In genomic region chr7:50105612-50106321, GRCm38 (mm10) we compare ENCODE assay signal across 13 mouse cellular contexts.
DNase-seq lines count a peak whose midpoint lies in the region; ATAC-seq and TF ChIP-seq lines count a peak whose summit lies in the region.
"Had no signal": no experiment of that assay in that cellular context is flagged by ENCODE, and none has a peak within 500 bp of the region (broad histone marks: within the 10 kb centered on the region; RNA-seq: fewer than 3 reads in every experiment).

No protein-coding gene starts in this region.

- no peaks in the 10 kb centered on the region for H3K9me3 ChIP-seq in midbrain, embryonic 13.5 days
- H3K9me3 ChIP-seq in heart, embryonic 10.5 days = no peaks in the 10 kb centered on the region
- H3K9me3 ChIP-seq: embryonic facial prominence, embryonic 12.5 days had no signal

- 50% methylated on average over 8 of the region's 8 CpGs for WGBS in midbrain, embryonic 13.5 days
- WGBS in heart, embryonic 10.5 days = 52% methylated on average over 8 of the region's 8 CpGs

- peak overlapping the region; percentile 67 for H3K27ac ChIP-seq in layer of hippocampus, adult 2 months
- H3K27ac ChIP-seq in midbrain, embryonic 13.5 days = no peak overlapping the region
- no peak overlapping the region for H3K27ac ChIP-seq in heart, embryonic 10.5 days
- H3K27ac ChIP-seq in left cerebral cortex, adult 2 months = no peak overlapping the region
- H3K27ac ChIP-seq: embryonic facial prominence, embryonic 12.5 days; gastrocnemius, adult 2 months had no signal

- no peaks in the 10 kb centered on the region for H3K36me3 ChIP-seq in midbrain, embryonic 13.5 days
- H3K36me3 ChIP-seq in heart, embryonic 10.5 days = no peaks in the 10 kb centered on the region
- H3K36me3 ChIP-seq: embryonic facial prominence, embryonic 12.5 days had no signal

- intact Hi-C loops in left cerebral cortex, adult 2 months (cut with DNase I) = no loop called here

- peaks cover 4% of the 10 kb centered on the region; the same call in 1 of the 2 replicates for H3K4me1 ChIP-seq in midbrain, embryonic 13.5 days (replicated peaks)
- H3K4me1 ChIP-seq in heart, embryonic 10.5 days = no peaks in the 10 kb centered on the region
- H3K4me1 ChIP-seq: embryonic facial prominence, embryonic 12.5 days had no signal

- DNase-seq in layer of hippocampus, adult 2 months (ENCODE audit: low spot score in 2 of 2) = no peak
- DNase-seq in layer of hippocampus, postnatal 10 days (ENCODE audit: low spot score in 2 of 2) = no peak
- peak; percentile 19 for DNase-seq in brain, embryonic 14.5 days (ENCODE audit: low read depth)
- peak; percentile 13 for DNase-seq in embryo, embryonic 11 days
- DNase-seq in heart, embryonic 10.5 days (ENCODE audit: low spot score) = no peak
- no peak for DNase-seq in left cerebral cortex, adult 2 months (ENCODE audit: extremely low spot score in 1 of 2, low spot score in 2 of 2)
- DNase-seq: cerebellum, adult 9-11 months; gastrocnemius, adult 2 months; heart, postnatal 4 days; right cerebral cortex, postnatal 4 days had no signal

- H3K27me3 ChIP-seq in midbrain, embryonic 13.5 days = no peaks in the 10 kb centered on the region
- H3K27me3 ChIP-seq in heart, embryonic 10.5 days (ENCODE audit: insufficient read depth, poor library complexity, severe bottlenecking) = no peaks in the 10 kb centered on the region
- H3K27me3 ChIP-seq: embryonic facial prominence, embryonic 12.5 days had no signal

- H3K4me2 ChIP-seq in midbrain, embryonic 13.5 days (replicated peaks) = no peak overlapping the region
- H3K4me2 ChIP-seq: embryonic facial prominence, embryonic 12.5 days had no signal

- no peak for TF ChIP-seq POLR2A in brain, embryonic 14.5 days (IDR thresholded peaks at IDR 0.05; ENCODE audit: borderline replicate concordance, extremely low read depth, insufficient read depth, insufficient read length, poor library complexity, severe bottlenecking)

- H3K9ac ChIP-seq in midbrain, embryonic 13.5 days (replicated peaks) = no peak overlapping the region
- H3K9ac ChIP-seq: embryonic facial prominence, embryonic 12.5 days had no signal

- TF ChIP-seq CTCF in layer of hippocampus, adult 2 months (conservative IDR thresholded peaks at IDR 0.05) = no peak
- TF ChIP-seq CTCF in brain, embryonic 14.5 days (IDR thresholded peaks at IDR 0.05; ENCODE audit: borderline replicate concordance, extremely low read depth, insufficient read depth, insufficient read length) = no peak
- no peak for TF ChIP-seq CTCF in left cerebral cortex, adult 2 months (IDR thresholded peaks at IDR 0.05)

- peak overlapping the region; percentile 19; the same call in 1 of the 2 replicates for H3K4me3 ChIP-seq in layer of hippocampus, adult 2 months
- H3K4me3 ChIP-seq in midbrain, embryonic 13.5 days (replicated peaks) = no peak overlapping the region
- H3K4me3 ChIP-seq in heart, embryonic 10.5 days = no peak overlapping the region
- no peak overlapping the region for H3K4me3 ChIP-seq in left cerebral cortex, adult 2 months
- H3K4me3 ChIP-seq: embryonic facial prominence, embryonic 12.5 days; gastrocnemius, adult 2 months had no signal

- peak; percentile 56; the same call in 1 of the 2 replicates for ATAC-seq in midbrain, embryonic 13.5 days
- ATAC-seq in megakaryocyte-erythroid progenitor cell, adult 5-6 weeks (replicated peaks; ENCODE audit: low FRiP score, low TSS enrichment, poor library complexity, severe bottlenecking) = no peak

Comparison
In these comparisons a context has a peak if more than half of its experiments do, and no peak if none do; other contexts are left out.
1. DNase-seq: peak in brain, embryonic 14.5 days (single experiment) and embryo, embryonic 11 days (single experiment); none in layer of hippocampus, adult 2 months (0 of 2), layer of hippocampus, postnatal 10 days (0 of 2), heart, embryonic 10.5 days (single experiment) and left cerebral cortex, adult 2 months (0 of 2).